Mouse (Mus musculus): ENCODE results near the gene Bcl2l10. TPM values are rescaled to one million over a fixed set of nuclear protein-coding genes. Genes with fewer than 3 reads are reported as not detected.

Gene Bcl2l10
- polyA plus RNA-seq, 1 experiment from 2014 or later = not detected

DNA sequence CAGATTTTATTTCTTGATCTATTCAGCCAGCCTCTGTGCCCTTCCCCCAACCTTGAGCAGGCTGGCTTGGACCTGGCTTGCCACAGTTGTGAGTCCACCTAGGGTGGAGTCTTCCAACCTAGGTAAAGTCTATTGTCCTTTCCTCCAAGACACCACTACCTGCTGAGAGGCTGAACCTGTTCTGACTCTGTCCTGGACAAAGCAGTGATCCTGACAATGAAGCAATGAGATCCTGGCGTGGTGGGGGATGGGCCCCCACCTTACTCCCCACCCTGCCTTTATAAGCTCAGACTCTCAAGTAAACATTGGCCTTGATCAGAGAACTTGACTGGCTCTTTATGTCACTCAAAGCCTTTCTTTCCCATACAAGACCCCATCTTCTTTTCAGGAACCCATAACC lies 28.9 kb downstream of the Bcl2l10 start:
- ATAC-seq (replicated peaks; ENCODE audit: low FRiP score, low TSS enrichment, low read depth) = no peak
- WGBS = 73% methylated on average over 1 of the region's 1 CpGs
- Histone ChIP-seq H3K4me1 (replicated peaks; ENCODE audit: control insufficient read depth, insufficient read depth, low read length) (no peaks in the 10 kb centered on the region), H3K4me3 (ENCODE audit: low read depth, low read length) (no peak overlapping the region), H3K4me2 (ENCODE audit: low read length) (no peak overlapping the region), H3K9me3 (ENCODE audit: control insufficient read depth, low read length) (no peaks in the 10 kb centered on the region), H3K9ac (ENCODE audit: low read length) (no peak overlapping the region), H3K36me3 (ENCODE audit: control insufficient read depth, insufficient read depth, low read length) (no peaks in the 10 kb centered on the region), H3K27me3 (replicated peaks; ENCODE audit: control insufficient read depth, insufficient read depth, low read length) (no peaks in the 10 kb centered on the region), H3K27ac (ENCODE audit: low read depth) (no peak overlapping the region)
- no peak for DNase-seq (ENCODE audit: low spot score)

DNA sequence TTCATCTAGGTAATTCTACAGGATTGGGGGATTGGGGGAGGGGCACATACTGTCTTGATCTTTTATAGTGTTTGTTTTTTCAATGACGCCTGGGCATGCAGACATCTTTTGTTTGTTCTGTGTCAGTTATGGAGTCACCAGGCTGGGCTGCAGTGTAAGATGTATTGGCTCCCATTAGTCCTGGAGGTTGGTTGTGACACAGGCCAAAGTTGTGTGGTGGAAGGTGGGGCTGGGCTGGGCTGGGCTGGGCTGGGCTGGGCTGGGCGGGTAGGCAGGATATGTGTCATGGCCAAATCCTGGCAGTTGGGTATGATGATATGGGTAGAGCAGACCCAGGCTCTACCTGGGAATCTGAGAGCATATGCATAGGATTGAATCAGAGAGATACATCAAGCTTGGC lies 31.2 kb downstream of the Bcl2l10 start:
- WGBS = 75% methylated on average over 2 of the region's 2 CpGs
- H3K27me3 ChIP-seq (replicated peaks; ENCODE audit: control insufficient read depth, insufficient read depth, low read length) = no peaks in the 10 kb centered on the region
- H3K9ac ChIP-seq (ENCODE audit: low read length) = no peak overlapping the region
- H3K4me1 ChIP-seq (replicated peaks; ENCODE audit: control insufficient read depth, insufficient read depth, low read length) = no peaks in the 10 kb centered on the region
- 0 out of 2 replicates have a peak, but pooled peaks have one; percentile 27 for ATAC-seq (replicated peaks; ENCODE audit: low FRiP score, low TSS enrichment, low read depth)
- H3K9me3 ChIP-seq (ENCODE audit: control insufficient read depth, low read length) = no peaks in the 10 kb centered on the region
- no peaks in the 10 kb centered on the region for H3K36me3 ChIP-seq (ENCODE audit: control insufficient read depth, insufficient read depth, low read length)
- H3K27ac ChIP-seq (ENCODE audit: low read depth) = no peak overlapping the region
- DNase-seq (ENCODE audit: low spot score) = no peak
- H3K4me2 ChIP-seq (ENCODE audit: low read length) = no peak overlapping the region
- H3K4me3 ChIP-seq (ENCODE audit: low read depth, low read length) = no peak overlapping the region

DNA sequence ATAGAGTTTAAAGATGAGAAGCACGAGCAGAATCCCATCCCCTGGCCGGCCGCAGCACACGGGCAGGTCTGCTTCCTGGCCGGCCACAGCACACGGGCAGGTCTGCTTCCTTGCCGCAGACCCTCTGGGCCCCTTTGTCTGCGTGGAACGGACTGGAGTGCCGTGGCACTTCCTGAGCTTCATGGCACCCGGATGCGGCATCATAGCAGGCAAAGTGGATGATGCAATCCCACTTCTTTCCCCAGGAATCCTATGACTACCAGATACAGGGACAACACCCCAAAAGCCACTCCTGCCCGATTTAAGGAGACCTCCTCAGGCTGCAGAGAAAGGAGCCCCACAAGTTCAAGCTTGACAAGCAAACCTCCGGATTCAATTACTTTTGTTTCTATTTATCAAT lies 35.3 kb downstream of the Bcl2l10 start:
- H3K36me3 ChIP-seq (ENCODE audit: control insufficient read depth, insufficient read depth, low read length) = peaks cover 22% of the 10 kb centered on the region
- no peaks in the 10 kb centered on the region for H3K9me3 ChIP-seq (ENCODE audit: control insufficient read depth, low read length)
- H3K4me3 ChIP-seq (ENCODE audit: low read depth, low read length) = no peak overlapping the region
- WGBS = 93% methylated on average over 14 of the region's 14 CpGs
- H3K27me3 ChIP-seq (replicated peaks; ENCODE audit: control insufficient read depth, insufficient read depth, low read length) = no peaks in the 10 kb centered on the region
- no peak for ATAC-seq (replicated peaks; ENCODE audit: low FRiP score, low TSS enrichment, low read depth)
- no peaks in the 10 kb centered on the region for H3K4me1 ChIP-seq (replicated peaks; ENCODE audit: control insufficient read depth, insufficient read depth, low read length)
- no peak overlapping the region for H3K9ac ChIP-seq (ENCODE audit: low read length)
- H3K4me2 ChIP-seq (ENCODE audit: low read length) = no peak overlapping the region
- no peak overlapping the region for H3K27ac ChIP-seq (ENCODE audit: low read depth)
- no peak for DNase-seq (ENCODE audit: low spot score)

DNA sequence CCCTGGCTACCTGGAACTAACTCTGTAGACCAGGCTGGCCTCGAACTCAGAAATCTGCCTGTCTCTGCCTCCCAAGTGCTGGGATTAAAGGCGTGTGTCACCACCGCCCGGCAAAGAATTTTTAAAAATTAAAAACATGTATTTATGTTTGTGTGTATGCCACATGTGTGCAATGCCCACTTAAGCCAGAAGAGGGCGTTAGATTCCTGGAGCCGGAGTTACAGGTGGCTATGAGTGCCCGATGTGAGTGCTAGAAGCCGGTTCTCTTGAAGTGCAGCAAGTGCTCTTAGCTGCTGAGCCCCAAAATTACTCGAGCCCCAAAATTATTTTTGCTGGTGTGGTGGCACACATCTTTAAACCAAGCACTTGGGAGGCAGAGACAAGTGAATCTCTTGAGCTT lies 36.2 kb downstream of the Bcl2l10 start:
- Histone ChIP-seq H3K27ac (ENCODE audit: low read depth) (no peak overlapping the region), H3K4me2 (ENCODE audit: low read length) (no peak overlapping the region), H3K9ac (ENCODE audit: low read length) (no peak overlapping the region), H3K4me3 (ENCODE audit: low read depth, low read length) (no peak overlapping the region), H3K36me3 (ENCODE audit: control insufficient read depth, insufficient read depth, low read length) (peaks cover 28% of the 10 kb centered on the region), H3K9me3 (ENCODE audit: control insufficient read depth, low read length) (no peaks in the 10 kb centered on the region), H3K4me1 (replicated peaks; ENCODE audit: control insufficient read depth, insufficient read depth, low read length) (no peaks in the 10 kb centered on the region), H3K27me3 (replicated peaks; ENCODE audit: control insufficient read depth, insufficient read depth, low read length) (no peaks in the 10 kb centered on the region)
- WGBS = 82% methylated on average over 9 of the region's 9 CpGs
- ATAC-seq (replicated peaks; ENCODE audit: low FRiP score, low TSS enrichment, low read depth) (no peak), DNase-seq (ENCODE audit: low spot score) (no peak)

DNA sequence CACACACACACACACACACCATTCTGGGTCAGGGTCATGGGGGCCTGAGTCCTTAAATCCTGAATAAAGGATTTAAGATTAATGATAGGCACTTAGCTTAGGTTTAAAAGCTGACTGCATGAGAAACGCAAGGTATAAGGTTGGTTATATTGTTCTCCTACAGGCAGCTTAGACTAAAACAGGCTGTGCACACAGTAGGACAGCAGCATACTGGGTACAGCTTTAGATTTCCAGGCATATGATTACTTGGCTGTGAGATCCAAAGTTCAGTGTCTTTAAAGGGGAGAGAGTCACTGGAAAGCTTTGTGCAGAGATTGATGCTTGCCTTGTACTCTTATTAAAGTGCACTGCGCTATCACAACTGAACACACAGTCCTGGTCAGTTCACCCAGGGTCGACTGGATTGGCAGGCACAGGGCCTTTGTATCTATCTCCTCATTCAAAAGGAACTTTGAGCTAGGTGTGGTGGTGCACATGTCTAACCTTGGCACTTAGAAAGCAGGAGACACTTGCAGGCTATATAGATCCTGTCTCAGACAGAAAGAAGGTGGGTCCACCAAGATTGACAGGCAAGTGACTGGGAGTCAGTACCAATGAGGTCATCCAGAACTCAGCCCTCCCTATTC lies 36.9 kb downstream of the Bcl2l10 start:
- Histone ChIP-seq H3K36me3 (ENCODE audit: control insufficient read depth, insufficient read depth, low read length) (peaks cover 34% of the 10 kb centered on the region), H3K27me3 (replicated peaks; ENCODE audit: control insufficient read depth, insufficient read depth, low read length) (no peaks in the 10 kb centered on the region), H3K9me3 (ENCODE audit: control insufficient read depth, low read length) (no peaks in the 10 kb centered on the region), H3K4me3 (ENCODE audit: low read depth, low read length) (no peak overlapping the region), H3K9ac (ENCODE audit: low read length) (no peak overlapping the region), H3K4me2 (ENCODE audit: low read length) (no peak overlapping the region), H3K4me1 (replicated peaks; ENCODE audit: control insufficient read depth, insufficient read depth, low read length) (no peaks in the 10 kb centered on the region), H3K27ac (ENCODE audit: low read depth) (no peak overlapping the region)
- DNase-seq (ENCODE audit: low spot score) (no peak), ATAC-seq (replicated peaks; ENCODE audit: low FRiP score, low TSS enrichment, low read depth) (peak; percentile 27; the same call in 1 of the 2 replicates)
- 82% methylated on average over 3 of the region's 3 CpGs for WGBS

DNA sequence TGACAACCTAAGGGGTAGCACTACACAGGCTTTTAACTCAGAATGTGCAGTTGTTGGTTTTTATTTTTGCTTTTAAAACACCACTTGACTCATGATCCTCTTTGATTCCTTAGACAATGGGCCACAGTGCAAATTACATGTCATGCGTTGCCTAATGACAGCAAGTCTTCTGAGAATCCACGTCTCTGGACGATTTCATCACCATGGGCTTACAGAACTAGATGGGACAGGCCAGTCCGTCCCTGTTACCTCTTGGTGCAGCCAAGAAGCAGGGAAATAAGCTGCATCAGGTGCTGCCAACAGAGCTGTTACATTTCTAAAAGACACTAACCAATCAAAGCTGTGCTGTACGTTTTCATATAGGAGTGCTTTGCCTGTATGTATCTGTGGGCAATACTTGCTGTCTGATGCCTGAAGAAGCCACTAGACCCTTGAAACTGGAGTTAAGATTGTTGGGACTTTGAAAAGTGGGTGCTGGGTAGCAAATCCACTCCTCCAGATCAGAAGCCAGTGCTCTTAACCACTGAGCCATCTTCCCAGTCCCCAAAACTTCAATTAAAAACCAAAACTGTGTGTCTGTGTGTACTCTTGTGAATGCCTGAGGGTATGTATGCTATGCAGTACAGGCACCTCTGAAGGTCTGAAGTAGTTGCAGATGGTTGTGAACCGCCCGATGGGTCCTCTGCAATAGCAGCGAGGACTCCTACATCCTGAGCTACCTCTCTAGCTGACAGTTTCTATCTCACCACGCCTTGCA lies 37.8 kb downstream of the Bcl2l10 start:
- no peak for ATAC-seq (replicated peaks; ENCODE audit: low FRiP score, low TSS enrichment, low read depth)
- Histone ChIP-seq H3K4me1 (replicated peaks; ENCODE audit: control insufficient read depth, insufficient read depth, low read length) (no peaks in the 10 kb centered on the region), H3K4me2 (ENCODE audit: low read length) (no peak overlapping the region), H3K36me3 (ENCODE audit: control insufficient read depth, insufficient read depth, low read length) (peaks cover 43% of the 10 kb centered on the region), H3K9me3 (ENCODE audit: control insufficient read depth, low read length) (no peaks in the 10 kb centered on the region), H3K9ac (ENCODE audit: low read length) (no peak overlapping the region), H3K27ac (ENCODE audit: low read depth) (no peak overlapping the region), H3K27me3 (replicated peaks; ENCODE audit: control insufficient read depth, insufficient read depth, low read length) (no peaks in the 10 kb centered on the region), H3K4me3 (ENCODE audit: low read depth, low read length) (no peak overlapping the region)
- 85% methylated on average over 9 of the region's 9 CpGs for WGBS
- DNase-seq (ENCODE audit: low spot score) = no peak

DNA sequence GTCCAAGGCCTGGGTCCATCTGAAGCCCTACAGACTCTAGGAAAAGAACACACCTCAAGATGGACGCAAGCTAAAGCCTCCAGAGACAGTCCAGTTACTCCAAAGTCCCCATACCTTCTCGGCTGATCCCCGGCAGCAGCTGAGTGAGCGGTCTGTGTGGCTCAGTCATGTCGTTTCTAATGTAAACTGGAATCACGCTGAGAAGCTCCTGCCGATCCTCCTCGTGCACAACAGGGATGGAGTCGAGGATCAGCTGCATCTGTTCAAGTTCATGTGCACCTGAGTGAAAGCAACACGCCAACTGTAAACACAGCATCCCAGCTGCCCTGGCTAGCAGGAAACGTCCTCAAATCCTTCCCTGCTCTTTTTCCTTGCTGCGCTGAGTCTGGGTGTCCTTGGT lies 45.7 kb downstream of the Bcl2l10 start:
- DNase-seq (ENCODE audit: low spot score) (no peak), ATAC-seq (replicated peaks; ENCODE audit: low FRiP score, low TSS enrichment, low read depth) (no peak)
- no peaks in the 10 kb centered on the region for H3K27me3 ChIP-seq (replicated peaks; ENCODE audit: control insufficient read depth, insufficient read depth, low read length)
- no peak overlapping the region for H3K9ac ChIP-seq (ENCODE audit: low read length)
- H3K4me1 ChIP-seq (replicated peaks; ENCODE audit: control insufficient read depth, insufficient read depth, low read length) = no peaks in the 10 kb centered on the region
- H3K9me3 ChIP-seq (ENCODE audit: control insufficient read depth, low read length) = no peaks in the 10 kb centered on the region
- no peak overlapping the region for H3K4me2 ChIP-seq (ENCODE audit: low read length)
- peaks cover 95% of the 10 kb centered on the region for H3K36me3 ChIP-seq (ENCODE audit: control insufficient read depth, insufficient read depth, low read length)
- WGBS = 68% methylated on average over 12 of the region's 12 CpGs
- H3K4me3 ChIP-seq (ENCODE audit: low read depth, low read length) = no peak overlapping the region
- H3K27ac ChIP-seq (ENCODE audit: low read depth) = no peak overlapping the region

DNA sequence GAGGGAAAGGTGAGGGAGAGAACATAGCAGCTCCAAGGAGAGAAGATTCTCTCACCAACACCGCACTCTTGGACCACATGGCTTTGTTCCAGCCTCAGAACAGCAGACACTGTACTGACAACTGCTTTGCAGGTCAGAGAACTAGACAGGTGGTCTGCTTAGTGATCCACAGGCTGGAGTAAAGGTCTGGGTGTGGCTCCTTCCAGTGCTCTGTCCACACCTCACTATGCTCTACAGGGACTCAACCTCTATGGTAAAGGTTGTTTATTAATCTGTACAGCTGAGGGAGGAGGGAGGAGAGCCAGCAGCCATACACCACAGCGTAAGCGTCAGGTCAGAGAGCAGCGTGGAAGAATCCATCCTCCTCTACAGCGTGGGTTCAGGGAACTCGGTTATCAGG lies 48.4 kb downstream of the Bcl2l10 start:
- H3K4me3 ChIP-seq (ENCODE audit: low read depth, low read length) = no peak overlapping the region
- no peaks in the 10 kb centered on the region for H3K4me1 ChIP-seq (replicated peaks; ENCODE audit: control insufficient read depth, insufficient read depth, low read length)
- H3K9me3 ChIP-seq (ENCODE audit: control insufficient read depth, low read length) = no peaks in the 10 kb centered on the region
- peaks cover 73% of the 10 kb centered on the region for H3K36me3 ChIP-seq (ENCODE audit: control insufficient read depth, insufficient read depth, low read length)
- no peak overlapping the region for H3K9ac ChIP-seq (ENCODE audit: low read length)
- WGBS = 81% methylated on average over 6 of the region's 6 CpGs
- no peak overlapping the region for H3K4me2 ChIP-seq (ENCODE audit: low read length)
- ATAC-seq (replicated peaks; ENCODE audit: low FRiP score, low TSS enrichment, low read depth) (no peak), DNase-seq (ENCODE audit: low spot score) (no peak)
- H3K27me3 ChIP-seq (replicated peaks; ENCODE audit: control insufficient read depth, insufficient read depth, low read length) = no peaks in the 10 kb centered on the region
- H3K27ac ChIP-seq (ENCODE audit: low read depth) = no peak overlapping the region

DNA sequence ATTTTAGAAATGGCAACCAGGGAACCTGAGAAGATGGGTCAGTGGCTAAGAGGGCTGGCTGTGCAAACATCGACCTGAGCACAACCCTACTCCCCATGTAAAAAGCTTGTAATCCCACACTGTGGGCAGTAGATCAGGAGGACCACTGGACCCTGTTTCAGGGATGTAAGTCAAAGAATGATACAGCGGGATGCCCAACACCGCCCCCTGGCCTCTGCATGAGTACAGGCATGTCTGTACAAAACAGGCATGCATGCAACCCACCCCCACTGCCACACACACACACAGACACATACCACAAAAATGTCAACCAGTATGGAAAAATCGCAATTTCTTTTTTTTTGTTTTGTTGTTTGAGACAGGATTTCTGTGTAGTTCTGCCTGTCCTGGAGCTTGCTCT lies 51.5 kb downstream of the Bcl2l10 start:
- H3K27me3 ChIP-seq (replicated peaks; ENCODE audit: control insufficient read depth, insufficient read depth, low read length) = no peaks in the 10 kb centered on the region
- no peak overlapping the region for H3K9ac ChIP-seq (ENCODE audit: low read length)
- 87% methylated on average over 4 of the region's 4 CpGs for WGBS
- ATAC-seq (replicated peaks; ENCODE audit: low FRiP score, low TSS enrichment, low read depth) (no peak), DNase-seq (ENCODE audit: low spot score) (no peak)
- no peak overlapping the region for H3K4me3 ChIP-seq (ENCODE audit: low read depth, low read length)
- H3K36me3 ChIP-seq (ENCODE audit: control insufficient read depth, insufficient read depth, low read length) = peaks cover 44% of the 10 kb centered on the region
- no peak overlapping the region for H3K4me2 ChIP-seq (ENCODE audit: low read length)
- H3K9me3 ChIP-seq (ENCODE audit: control insufficient read depth, low read length) = no peaks in the 10 kb centered on the region
- H3K4me1 ChIP-seq (replicated peaks; ENCODE audit: control insufficient read depth, insufficient read depth, low read length) = peaks cover 19% of the 10 kb centered on the region
- no peak overlapping the region for H3K27ac ChIP-seq (ENCODE audit: low read depth)

Data from intestine, embryonic 14.5 days (tissue).